Mouse (Mus musculus) myocyte (in vitro differentiated cells): ENCODE results near the gene Bend5.

Experiments used
- CEBPB ChIP-seq: IDR thresholded peaks from 2 replicates; pipeline ENCODE4 v1.6.1; 2011; ENCODE audit warnings: mild to moderate bottlenecking, moderate library complexity; ENCODE audit not compliant: poor library complexity, insufficient read depth, severe bottlenecking
- MAX ChIP-seq: IDR thresholded peaks from one replicate; pipeline ENCODE4 v1.6.1; 2011; ENCODE audit warnings: low read depth, mild to moderate bottlenecking, control low read depth
- MYOD1 ChIP-seq, 3 experiments: IDR thresholded peaks; one replicate each; pipeline ENCODE4 v1.6.1; 2011; ENCODE audit warnings: control low read depth in 2 of 3, low read depth in 2 of 3, mild to moderate bottlenecking in 2 of 3, moderate library complexity in 1 of 3; ENCODE audit not compliant: insufficient read length in 2 of 3, control insufficient read depth in 1 of 3
- MYOG ChIP-seq, 3 experiments: IDR thresholded peaks; one replicate each; pipeline ENCODE4 v1.6.1; 2011; ENCODE audit warnings: control low read depth in 2 of 3, low read depth in 2 of 3, mild to moderate bottlenecking in 2 of 3; ENCODE audit not compliant: insufficient read length in 2 of 3, control insufficient read depth in 1 of 3, insufficient read depth in 1 of 3
- POLR2A ChIP-seq: IDR thresholded peaks from one replicate; pipeline ENCODE4 v1.6.1; 2011; ENCODE audit warnings: low read depth, mild to moderate bottlenecking, control low read depth, moderate library complexity; ENCODE audit not compliant: insufficient read length
- SRF ChIP-seq: IDR thresholded peaks from one replicate; pipeline ENCODE4 v1.6.1; 2011; ENCODE audit warnings: low read depth; ENCODE audit not compliant: control insufficient read depth, insufficient read length

- TF ChIP-seq POLR2A (no peak), MAX (no peak), MYOD1 (IDR thresholded peaks at IDR 0.05; ENCODE audit: control insufficient read depth in 1 of 3, insufficient read length in 2 of 3, low read depth in 2 of 3) (no peak), MYOG (IDR thresholded peaks at IDR 0.05; ENCODE audit: control insufficient read depth in 1 of 3, insufficient read depth in 1 of 3, insufficient read length in 2 of 3, low read depth in 2 of 3) (no peak), CEBPB (no peak), SRF (no peak)
These were observed 34.8 kb downstream of the Bend5 start for GRCm38 (mm10) chr4:111449442-111450199.
